Mouse (Mus musculus) 416B (cell line): ENCODE data around the gene Ran.

Experiments used
- DNase-seq: peaks from one replicate; pipeline ENCODE4 v3.0.0; 2011; ENCODE audit warnings: low read depth

Ran gene

GRCm38 (mm10) chr5:129064186-129064585, 44.3 kb downstream of the Ran start:
- DNase-seq: no peak

- DNase-seq: no peak
Measured at GRCm38 (mm10) chr5:129065301-129065700, 45.4 kb downstream of the Ran start.

GRCm38 (mm10) chr5:129065946-129066345, 46.1 kb downstream of the Ran start:
- DNase-seq: no peak

GRCm38 (mm10) chr5:129066541-129067230, 46.8 kb downstream of the Ran start:
- DNase-seq: no peak

GRCm38 (mm10) chr5:129067231-129067834, 47.5 kb downstream of the Ran start:
- no peak for DNase-seq

- no peak for DNase-seq
Measured at GRCm38 (mm10) chr5:129071761-129072280, 52.0 kb downstream of the Ran start.

GRCm38 (mm10) chr5:129073404-129073803, 53.5 kb downstream of the Ran start:
- DNase-seq: no peak
